Mouse (Mus musculus) heart, adult 8-10 months (tissue): ENCODE results near the gene Gm5935. TPM values are rescaled to one million over a fixed set of nuclear protein-coding genes. Genes with fewer than 3 reads are reported as not detected.
"Not testable (repeated sequence)": the region's sequence is repeated elsewhere in the genome, so short reads cannot be mapped to it uniquely, and the experiment has no call there.

Experiments used
- DNase-seq: peaks from one replicate; pipeline ENCODE4 v3.0.0; 2022; ENCODE audit warnings: low spot score
- total RNA-seq, 4 experiments: library from RNA; stranded (reverse); gene quantifications; 2 replicates each; pipeline ENCODE4 v1.2.4; 2022

Gm5935 gene
- not detected for total RNA-seq

DNA sequence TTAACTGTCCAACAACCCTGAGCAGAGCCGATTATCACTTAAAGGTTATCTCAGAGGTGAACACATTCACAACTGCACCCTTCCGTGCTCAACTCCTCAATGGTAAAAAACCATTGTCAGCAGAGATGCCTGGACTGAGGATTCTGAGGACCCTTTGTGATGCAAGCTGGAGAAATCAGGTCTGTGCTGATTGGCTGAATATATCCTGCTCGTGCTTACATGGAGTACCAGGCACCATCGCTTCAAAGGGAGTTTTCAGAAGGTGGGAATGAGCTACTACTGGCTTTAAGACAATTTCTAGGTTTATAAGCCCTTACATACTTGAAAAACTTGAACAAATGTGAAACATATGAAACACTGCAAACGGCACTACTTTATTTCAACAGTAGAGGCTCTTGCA lies at the start of gene Gm5935:
TSS of gene Gm5935 (minus strand) at position 101 of the 400 bp plus-strand sequence.
- DNase-seq, result not testable (repeated sequence)

Other genes with a start within 250 kb of the Gm5935 start
- not detected for gene Gm4297, start 200.3 kb downstream of the Gm5935 start, total RNA-seq